Mouse (Mus musculus) lung, postnatal 0 days (tissue): ENCODE data around the gene Ugt1a9.

Experiments used
- CTCF ChIP-seq: IDR thresholded peaks from 2 replicates; pipeline ENCODE4 v1.5.1; 2016; ENCODE audit warnings: antibody characterized with exemption, mild to moderate bottlenecking
- EP300 ChIP-seq: IDR thresholded peaks from 2 replicates; pipeline ENCODE4 v1.6.1; 2016; ENCODE audit warnings: antibody characterized with exemption, mild to moderate bottlenecking, control low read depth

GRCm38 (mm10) chr1:88231803-88232499, 161.4 kb downstream of the Ugt1a9 start:
- no peak for TF ChIP-seq CTCF
- TF ChIP-seq EP300, result no peak
